ENCODE assay signal across 14 mouse cellular contexts in the genomic region with DNA sequence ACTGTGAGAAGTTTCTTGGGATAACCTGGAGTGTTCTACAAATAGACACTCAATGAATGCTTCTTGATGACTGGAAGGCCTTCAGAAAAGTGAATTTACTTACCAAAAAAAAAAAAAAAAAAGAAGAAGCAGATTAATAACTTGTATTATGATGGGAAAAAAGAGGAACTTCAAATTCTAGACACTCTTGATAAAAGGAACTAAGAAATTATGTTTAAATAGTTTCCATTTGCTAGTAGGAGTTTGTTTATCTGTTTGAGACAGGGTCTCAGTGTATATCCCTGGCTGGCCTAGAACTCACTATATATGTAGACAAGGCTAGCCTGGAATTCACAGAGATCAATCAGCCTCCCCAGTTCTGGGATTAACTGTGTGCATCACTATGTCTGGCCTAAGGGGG.
"Had no signal": no experiment of that assay in that cellular context is flagged by ENCODE, and none has a peak within 500 bp of the region (broad histone marks: within the 10 kb centered on the region; RNA-seq: fewer than 3 reads in every experiment).

No protein-coding gene starts in this region.

- H3K9me3 ChIP-seq: kidney, embryonic 15.5 days; limb, embryonic 13.5 days; midbrain, embryonic 13.5 days; neural tube, embryonic 13.5 days had no signal

- H3K36me3 ChIP-seq: kidney, embryonic 15.5 days; limb, embryonic 13.5 days; midbrain, embryonic 13.5 days; neural tube, embryonic 13.5 days had no signal

- H3K27me3 ChIP-seq: kidney, embryonic 15.5 days; limb, embryonic 13.5 days; midbrain, embryonic 13.5 days; neural tube, embryonic 13.5 days had no signal

- H3K9ac ChIP-seq: kidney, embryonic 15.5 days; limb, embryonic 13.5 days; liver, embryonic 14.5 days; midbrain, embryonic 13.5 days; neural tube, embryonic 13.5 days had no signal

- H3K4me1 ChIP-seq: kidney, embryonic 15.5 days; limb, embryonic 13.5 days; midbrain, embryonic 13.5 days; neural tube, embryonic 13.5 days had no signal

- ATAC-seq: midbrain, embryonic 13.5 days had no signal

- H3K27ac ChIP-seq: kidney, embryonic 15.5 days; limb, embryonic 13.5 days; liver, embryonic 14.5 days; midbrain, embryonic 13.5 days; neural tube, embryonic 13.5 days; stomach, postnatal 0 days had no signal

- DNase-seq: kidney, adult 2 months; kidney, postnatal 14 days; left cerebral cortex, postnatal 4 days; lung, adult 18-20 months; lung, postnatal 36 days; retina, postnatal 1 day; right cerebral cortex, postnatal 4 days; thymus, postnatal 14 days had no signal

- H3K4me3 ChIP-seq: kidney, embryonic 15.5 days; limb, embryonic 13.5 days; midbrain, embryonic 13.5 days; neural tube, embryonic 13.5 days had no signal

- H3K4me2 ChIP-seq: kidney, embryonic 15.5 days; limb, embryonic 13.5 days; midbrain, embryonic 13.5 days; neural tube, embryonic 13.5 days had no signal
